Mouse (Mus musculus) midbrain, embryonic 11.5 days (tissue): ENCODE measurements at regions not wholly inside any gene's neighbourhood (a gene's known extent, or its start where the extent isn't known, plus 50 kb on each side); places are given as distances from the start of the nearest gene placed in this dataset.

ENCODE experiments used
- ATAC-seq: fragments of 200-750 bp; cut with Nextera tagmentation; 2 replicates; pipeline ENCODE4 v1.8.0; 2017; ENCODE audit warnings: moderate TSS enrichment, moderate library complexity; ENCODE audit not compliant: low FRiP score
- DNase-seq: peaks from one replicate; pipeline ENCODE4 v3.0.0; 2015; ENCODE audit warnings: low spot score; ENCODE audit errors: missing footprints
- H3K27ac ChIP-seq: fragments of 300-500 bp; sonication (generic); 2 replicates; pipeline ENCODE4 v1.5.1; 2014; ENCODE audit warnings: low read depth, low read length
- H3K27me3 ChIP-seq: fragments of 300-500 bp; sonication (generic); 2 replicates; pipeline ENCODE4 v1.6.1; 2014; ENCODE audit warnings: mild to moderate bottlenecking, low read length, moderate library complexity, mixed read lengths; ENCODE audit not compliant: control insufficient read depth, insufficient read depth
- H3K36me3 ChIP-seq: fragments of 300-500 bp; sonication (generic); 2 replicates; pipeline ENCODE4 v1.6.1; 2014; ENCODE audit warnings: mild to moderate bottlenecking, low read length, moderate library complexity, mixed read lengths; ENCODE audit not compliant: control insufficient read depth, insufficient read depth
- H3K4me1 ChIP-seq: fragments of 300-500 bp; sonication (generic); 2 replicates; pipeline ENCODE4 v1.6.1; 2014; ENCODE audit warnings: low read length; ENCODE audit not compliant: control insufficient read depth, insufficient read depth
- H3K4me2 ChIP-seq: fragments of 300-500 bp; sonication (generic); 2 replicates; pipeline ENCODE4 v1.6.1; 2014; ENCODE audit warnings: mild to moderate bottlenecking, moderate library complexity
- H3K4me3 ChIP-seq: fragments of 300-500 bp; sonication (generic); 2 replicates; pipeline ENCODE4 v1.5.1; 2014; ENCODE audit warnings: low read depth, low read length
- H3K9ac ChIP-seq: fragments of 300-500 bp; sonication (generic); 2 replicates; pipeline ENCODE4 v1.6.1; 2014; ENCODE audit warnings: low read length
- H3K9me3 ChIP-seq: fragments of 300-500 bp; sonication (generic); 2 replicates; pipeline ENCODE4 v1.6.1; 2016; ENCODE audit warnings: low read length; ENCODE audit not compliant: control insufficient read depth
- WGBS: fragments of 180-500 bp; shearing (Covaris S2); extraction: QIAGEN DNeasy Blood & Tissue Kit; methylation state at CpG from one replicate; pipeline ENCODE4 v1.1.7; 2014; 5-methylcytosine and 5-hydroxymethylcytosine counted together

GRCm38 (mm10) chr14:98827490-98827889, 166.6 kb downstream of the Rpl36a-ps1 start:
- ATAC-seq: no peak
- Histone ChIP-seq H3K27me3 (no peaks in the 10 kb centered on the region), H3K4me1 (no peaks in the 10 kb centered on the region), H3K4me3 (no peak overlapping the region), H3K9me3 (no peaks in the 10 kb centered on the region), H3K4me2 (no peak overlapping the region), H3K9ac (no peak overlapping the region), H3K27ac (no peak overlapping the region), H3K36me3 (no peaks in the 10 kb centered on the region)
- 89% methylated on average over 2 of the region's 2 CpGs for WGBS
- no peak for DNase-seq

- Histone ChIP-seq H3K36me3 (no peaks in the 10 kb centered on the region), H3K27me3 (no peaks in the 10 kb centered on the region), H3K4me2 (no peak overlapping the region), H3K9me3 (no peaks in the 10 kb centered on the region), H3K4me1 (no peaks in the 10 kb centered on the region), H3K9ac (no peak overlapping the region), H3K27ac (no peak overlapping the region), H3K4me3 (no peak overlapping the region)
- DNase-seq (no peak), ATAC-seq (no peak)
- 88% methylated on average over 5 of the region's 5 CpGs for WGBS
Observed at GRCm38 (mm10) chr14:98813657-98814056, 180.5 kb downstream of the Rpl36a-ps1 start.

- Histone ChIP-seq H3K36me3 (no peaks in the 10 kb centered on the region), H3K4me1 (no peaks in the 10 kb centered on the region), H3K9ac (no peak overlapping the region), H3K27ac (no peak overlapping the region), H3K9me3 (no peaks in the 10 kb centered on the region), H3K27me3 (no peaks in the 10 kb centered on the region), H3K4me2 (no peak overlapping the region), H3K4me3 (no peak overlapping the region)
- ATAC-seq (no peak), DNase-seq (no peak)
- WGBS: 83% methylated on average over 3 of the region's 3 CpGs
Observed at GRCm38 (mm10) chr14:98810259-98811042, 183.7 kb downstream of the Rpl36a-ps1 start.

- no peak overlapping the region for H3K4me3 ChIP-seq
- ATAC-seq (no peak), DNase-seq (no peak)
- no peak overlapping the region for H3K4me2 ChIP-seq
- 80% methylated on average over 1 of the region's 1 CpGs for WGBS
- no peaks in the 10 kb centered on the region for H3K36me3 ChIP-seq
- no peaks in the 10 kb centered on the region for H3K9me3 ChIP-seq
- H3K9ac ChIP-seq: no peak overlapping the region
- no peaks in the 10 kb centered on the region for H3K4me1 ChIP-seq
- no peaks in the 10 kb centered on the region for H3K27me3 ChIP-seq
- no peak overlapping the region for H3K27ac ChIP-seq
Observed at GRCm38 (mm10) chr14:98808117-98808516, 186.0 kb downstream of the Rpl36a-ps1 start.

GRCm38 (mm10) chr14:98805066-98805465, 189.1 kb downstream of the Rpl36a-ps1 start:
- H3K27me3 ChIP-seq: no peaks in the 10 kb centered on the region
- H3K4me2 ChIP-seq: no peak overlapping the region
- no peak overlapping the region for H3K27ac ChIP-seq
- H3K9ac ChIP-seq: no peak overlapping the region
- H3K4me1 ChIP-seq: no peaks in the 10 kb centered on the region
- H3K4me3 ChIP-seq: no peak overlapping the region
- 78% methylated on average over 6 of the region's 6 CpGs for WGBS
- ATAC-seq: no peak
- no peaks in the 10 kb centered on the region for H3K9me3 ChIP-seq
- DNase-seq: no peak
- H3K36me3 ChIP-seq: no peaks in the 10 kb centered on the region

- no peak for DNase-seq
- WGBS: 89% methylated on average over 2 of the region's 2 CpGs
Observed at GRCm38 (mm10) chr14:98801293-98801692, 192.8 kb downstream of the Rpl36a-ps1 start.

GRCm38 (mm10) chr14:98791970-98792369, 202.1 kb downstream of the Rpl36a-ps1 start:
- Histone ChIP-seq H3K27ac (no peak overlapping the region), H3K4me2 (no peak overlapping the region), H3K9me3 (no peaks in the 10 kb centered on the region), H3K9ac (no peak overlapping the region), H3K36me3 (no peaks in the 10 kb centered on the region), H3K27me3 (no peaks in the 10 kb centered on the region), H3K4me1 (no peaks in the 10 kb centered on the region), H3K4me3 (no peak overlapping the region)
- WGBS: 49% methylated on average over 4 of the region's 4 CpGs
- DNase-seq: peak; percentile 47
- 0 out of 2 replicates have a peak, but pooled peaks have one; percentile 25 for ATAC-seq

More at GRCm38 (mm10) chr14:98801293-98801692, 192.8 kb downstream of the Rpl36a-ps1 start:
- no peak for ATAC-seq
- H3K9me3 ChIP-seq: no peaks in the 10 kb centered on the region
- no peak overlapping the region for H3K4me2 ChIP-seq
- no peaks in the 10 kb centered on the region for H3K36me3 ChIP-seq
- no peaks in the 10 kb centered on the region for H3K27me3 ChIP-seq
- H3K27ac ChIP-seq: no peak overlapping the region
- H3K4me1 ChIP-seq: no peaks in the 10 kb centered on the region
- H3K9ac ChIP-seq: no peak overlapping the region
- H3K4me3 ChIP-seq: no peak overlapping the region

GRCm38 (mm10) chr14:98791232-98791906, 202.7 kb downstream of the Rpl36a-ps1 start:
- no peak overlapping the region for H3K9ac ChIP-seq
- WGBS: 77% methylated on average over 6 of the region's 6 CpGs
- H3K36me3 ChIP-seq: no peaks in the 10 kb centered on the region
- H3K27ac ChIP-seq: no peak overlapping the region
- H3K4me3 ChIP-seq: no peak overlapping the region
- no peaks in the 10 kb centered on the region for H3K4me1 ChIP-seq
- DNase-seq (peak; percentile 85), ATAC-seq (no peak)
- H3K9me3 ChIP-seq: no peaks in the 10 kb centered on the region
- no peaks in the 10 kb centered on the region for H3K27me3 ChIP-seq
- no peak overlapping the region for H3K4me2 ChIP-seq

- no peak overlapping the region for H3K4me3 ChIP-seq
- no peaks in the 10 kb centered on the region for H3K9me3 ChIP-seq
- no peaks in the 10 kb centered on the region for H3K4me1 ChIP-seq
- no peak overlapping the region for H3K9ac ChIP-seq
- DNase-seq (no peak), ATAC-seq (no peak)
- 93% methylated on average over 6 of the region's 6 CpGs for WGBS
- no peaks in the 10 kb centered on the region for H3K36me3 ChIP-seq
- no peak overlapping the region for H3K4me2 ChIP-seq
- H3K27me3 ChIP-seq: no peaks in the 10 kb centered on the region
- no peak overlapping the region for H3K27ac ChIP-seq
Observed at GRCm38 (mm10) chr14:98789794-98790193, 204.3 kb downstream of the Rpl36a-ps1 start.
